Mouse (Mus musculus) cerebellum, postnatal 25 days (tissue): ENCODE measurements around the gene Hspb6.

ENCODE experiments used
- DNase-seq, 2 experiments: peaks; one replicate each; pipeline ENCODE4 v3.0.0; 2021; ENCODE audit warnings: mixed read lengths in 2 of 2

Gene Hspb6

GRCm38 (mm10) chr7:30552102-30553020 lies at the start of gene Hspb6, which contains the start of gene Proser3:
Hspb6 (plus strand) TSS chr7:30552178.
Proser3 (minus strand) TSS chr7:30552299.
- peak; percentile 97 for DNase-seq

DNA sequence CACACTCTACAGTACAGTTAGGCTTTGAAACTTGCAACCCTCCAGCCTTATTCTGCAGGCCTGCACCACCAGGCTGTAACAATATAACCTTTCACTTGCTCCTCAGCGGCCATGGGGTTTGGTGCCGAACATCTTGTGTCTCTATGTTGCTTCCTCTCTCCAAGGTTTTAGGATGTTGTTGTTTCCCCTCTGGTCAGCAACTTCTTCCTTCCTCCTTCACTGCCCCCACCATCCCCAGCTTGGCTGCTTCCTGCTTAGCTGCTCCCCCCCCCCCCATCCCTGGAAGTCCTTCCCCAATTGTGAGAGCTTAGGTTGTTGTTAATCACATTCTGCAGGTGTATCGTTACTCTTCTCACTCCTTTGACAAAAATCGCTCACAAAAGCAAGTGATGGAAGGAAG lies 43.9 kb upstream of the Hspb6 start:
- no peak for DNase-seq

- no peak for DNase-seq
These were observed 36.8 kb upstream of the Hspb6 start for GRCm38 (mm10) chr7:30515003-30515760.

GRCm38 (mm10) chr7:30518325-30518724 lies 33.7 kb upstream of the Hspb6 start:
- DNase-seq = no peak

DNA sequence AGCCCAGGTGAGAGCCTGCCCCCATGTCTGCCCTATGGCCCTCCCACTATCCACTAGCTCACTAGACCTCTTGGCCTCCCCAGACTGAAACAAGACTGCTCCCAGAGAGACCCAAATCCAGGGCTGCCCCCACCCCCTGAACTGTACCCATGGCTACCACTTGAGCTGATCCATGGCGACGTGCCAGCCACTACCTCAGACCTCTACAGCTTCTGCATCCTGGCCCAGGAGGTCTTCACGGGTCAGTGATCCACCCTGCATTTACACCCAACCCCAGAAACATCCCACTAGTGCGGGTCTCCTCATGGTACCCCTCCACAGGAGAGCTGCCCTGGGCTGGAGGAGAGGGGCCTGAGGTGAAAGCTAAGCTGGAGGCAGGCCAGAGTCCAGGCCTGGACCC lies 31.6 kb upstream of the Hspb6 start:
- DNase-seq = peak; percentile 25 to 42

GRCm38 (mm10) chr7:30520856-30521255 lies 31.1 kb upstream of the Hspb6 start:
- peak; percentile 68 to 73 for DNase-seq

DNA sequence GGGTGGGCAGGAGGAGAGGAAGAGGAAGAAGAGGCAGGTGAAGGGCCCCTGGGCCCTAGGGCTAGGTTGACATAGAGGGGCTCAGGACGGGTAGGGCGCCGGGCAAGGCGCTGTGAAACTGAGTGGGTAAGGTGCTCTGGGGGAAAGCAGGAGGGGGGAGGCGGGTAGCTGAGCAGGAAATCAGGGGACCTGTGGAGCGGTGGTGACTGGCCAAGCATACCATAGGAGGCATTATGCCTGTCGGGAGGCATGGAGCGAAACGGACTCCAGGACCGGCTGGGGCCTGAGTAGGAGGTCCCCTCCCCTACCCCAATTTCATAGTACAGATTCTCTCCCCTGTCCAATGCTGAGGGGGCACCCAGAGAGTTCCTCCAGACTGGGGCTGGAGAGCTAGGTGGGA lies 29.1 kb upstream of the Hspb6 start:
- DNase-seq = no peak

GRCm38 (mm10) chr7:30524487-30524886 lies 27.5 kb upstream of the Hspb6 start:
- DNase-seq = no peak

DNA sequence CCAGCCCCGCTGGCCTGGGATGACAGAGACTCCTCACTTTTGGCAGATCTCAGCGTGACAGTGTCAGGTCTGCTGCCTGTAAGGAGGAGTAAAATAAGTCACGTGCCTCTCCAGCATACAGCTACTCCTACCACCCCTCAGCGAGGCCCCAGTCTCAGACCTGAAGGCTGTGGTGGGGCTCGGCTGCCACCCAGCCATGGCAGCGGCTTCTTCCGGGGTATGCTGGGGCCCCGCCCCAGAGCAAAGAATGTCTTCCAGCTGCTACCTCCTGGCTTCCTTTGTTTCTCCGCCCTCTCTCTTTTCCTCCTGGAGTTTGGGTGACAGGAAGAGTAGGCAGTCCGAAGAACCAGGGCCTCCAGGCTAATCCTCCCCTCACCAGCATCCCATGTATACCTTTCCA lies 26.0 kb upstream of the Hspb6 start:
- DNase-seq = no peak

GRCm38 (mm10) chr7:30526399-30526798 lies 25.6 kb upstream of the Hspb6 start:
- no peak for DNase-seq

DNA sequence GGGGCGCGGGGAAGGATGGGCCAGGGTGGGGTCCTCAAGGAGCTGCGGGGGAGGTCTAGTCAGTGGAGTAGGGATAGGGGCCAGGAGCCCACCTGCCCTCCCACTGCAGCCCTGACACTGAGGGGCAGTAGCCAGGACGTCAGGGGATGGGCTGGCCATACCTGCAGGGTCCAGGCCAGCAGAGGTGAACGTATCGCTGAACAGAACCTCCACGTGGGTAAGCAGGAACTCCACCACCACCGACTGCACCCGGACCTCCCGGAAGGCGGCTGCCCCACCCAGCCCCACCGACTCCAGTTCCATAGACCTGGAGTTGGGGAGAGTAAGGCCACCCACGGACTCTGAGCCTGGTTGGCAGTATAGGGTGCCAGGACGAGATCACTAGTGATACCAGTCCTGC lies 25.0 kb upstream of the Hspb6 start:
- no peak for DNase-seq

DNA sequence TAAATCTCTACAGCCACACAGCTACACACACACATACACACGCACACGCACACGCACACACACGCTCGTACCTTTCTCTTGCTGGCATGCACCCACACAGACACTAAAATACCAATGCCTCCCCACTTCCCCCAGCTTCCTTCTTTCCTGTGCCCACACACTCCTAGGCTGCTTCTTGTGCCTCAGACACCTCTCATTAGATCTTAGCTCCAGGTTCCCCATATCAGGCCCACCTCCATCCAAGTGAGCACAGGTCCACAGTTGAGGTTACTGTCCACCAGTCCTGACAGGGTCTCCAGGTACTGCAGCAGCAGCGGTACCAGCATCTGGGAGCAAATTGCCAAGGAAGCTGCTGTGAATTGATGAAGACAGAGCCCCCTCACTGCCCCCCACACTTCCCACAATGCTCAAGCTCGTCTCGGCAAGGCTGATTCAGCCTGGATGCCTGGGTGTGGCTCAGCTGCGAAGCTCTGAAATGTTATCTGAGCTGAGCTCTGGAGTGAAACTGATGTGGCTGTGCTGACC lies 20.6 kb upstream of the Hspb6 start:
- no peak for DNase-seq

- DNase-seq = peak in 1 of 2 experiments; percentile 46
These were observed 19.0 kb upstream of the Hspb6 start for GRCm38 (mm10) chr7:30532931-30533330.

DNA sequence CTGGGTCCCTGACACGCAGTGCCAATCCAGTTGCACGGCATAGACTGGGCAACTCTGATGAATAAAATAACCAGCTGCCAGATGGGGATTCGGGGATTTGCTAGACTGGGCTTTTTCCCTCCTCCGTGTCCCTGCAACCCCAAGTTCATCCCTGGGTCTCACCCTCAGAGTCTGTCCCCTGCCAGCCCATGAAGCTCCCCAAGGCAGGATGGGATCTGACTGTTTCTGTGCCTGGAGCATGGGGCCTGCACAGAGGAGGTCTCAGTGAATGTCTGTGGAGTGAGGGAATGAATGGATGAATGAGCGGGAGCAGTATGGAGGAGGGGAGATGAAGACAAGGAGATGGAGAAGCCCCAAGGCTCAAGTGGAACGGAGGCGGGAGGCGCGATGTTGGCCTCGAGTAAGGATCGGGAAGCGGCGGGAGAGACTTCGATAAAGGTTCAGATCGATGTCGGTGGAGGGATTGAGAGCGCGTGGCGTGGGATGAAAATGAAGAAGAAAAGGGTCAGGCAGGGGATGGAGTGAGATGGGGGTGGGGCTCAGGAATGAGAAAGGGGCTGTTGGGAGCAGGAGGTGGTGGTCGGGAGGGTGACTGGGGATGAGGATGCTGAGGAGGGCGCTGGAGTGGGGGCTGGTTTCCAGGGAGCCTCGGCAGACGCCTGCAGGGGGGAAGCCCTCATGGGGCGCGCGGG lies 17.9 kb upstream of the Hspb6 start:
- peak in 1 of 2 experiments; percentile 31 for DNase-seq

- DNase-seq = peak; percentile 96 to 98
These were observed 17.1 kb upstream of the Hspb6 start, which contains the start of gene Arhgap33 for GRCm38 (mm10) chr7:30534633-30535577. Arhgap33 (minus strand) TSS chr7:30535060.

DNA sequence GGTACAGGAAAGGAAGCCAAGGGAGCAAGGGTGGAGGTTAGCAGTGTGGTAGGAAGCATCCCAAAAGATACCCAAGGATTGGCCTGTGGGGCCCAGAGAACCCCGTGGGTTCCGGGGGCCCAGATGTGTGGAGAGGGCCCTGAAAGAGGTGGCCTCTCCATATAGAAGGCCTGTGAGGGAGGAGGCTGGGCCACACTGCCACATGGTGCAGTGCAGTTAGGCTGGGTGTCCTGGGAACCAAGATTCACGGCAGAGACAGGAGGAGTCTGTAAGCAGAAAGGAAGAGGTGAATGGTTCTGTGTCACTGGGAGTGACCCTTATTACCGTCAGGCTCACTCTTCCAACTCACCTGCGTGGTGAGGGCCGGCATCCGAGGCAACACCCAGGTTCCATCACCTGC lies 11.4 kb upstream of the Hspb6 start:
- no peak for DNase-seq

DNA sequence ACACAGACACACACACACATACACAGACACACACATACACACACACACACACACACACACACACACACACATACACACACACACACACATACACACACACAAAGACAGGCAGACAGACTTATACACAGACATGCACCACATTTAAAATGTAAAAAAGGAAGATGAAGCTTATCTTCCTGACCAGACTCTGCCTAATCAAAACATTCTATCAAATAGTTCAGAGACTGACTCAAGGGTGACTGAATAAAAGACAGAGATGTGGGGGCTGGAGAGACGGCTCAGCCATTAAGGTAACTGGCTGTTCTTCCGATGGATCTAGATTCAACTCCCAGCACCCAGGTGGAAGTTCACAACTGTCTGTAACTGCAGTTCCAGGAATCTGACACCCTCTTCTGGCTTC lies 7.7 kb upstream of the Hspb6 start:
- DNase-seq = no peak

DNA sequence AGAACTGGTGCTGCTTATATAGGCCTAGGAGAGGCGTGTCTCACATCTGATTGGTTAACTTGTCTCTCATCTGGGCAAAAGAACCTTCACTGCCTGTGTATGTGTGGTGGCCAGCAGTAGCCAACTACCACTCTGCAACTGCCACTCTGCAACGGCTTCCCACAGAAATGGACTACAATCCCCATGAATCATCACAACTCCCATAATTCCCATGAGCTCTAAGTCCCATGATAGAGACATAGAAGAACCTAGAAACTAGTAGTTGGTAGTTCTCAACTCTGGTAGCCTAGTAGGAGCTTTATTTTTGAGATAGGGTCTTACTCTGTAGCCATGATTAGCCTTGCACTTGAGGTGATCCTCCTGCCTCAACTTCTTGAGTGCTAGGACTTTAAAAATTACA lies 2.1 kb upstream of the Hspb6 start:
- DNase-seq = no peak

DNA sequence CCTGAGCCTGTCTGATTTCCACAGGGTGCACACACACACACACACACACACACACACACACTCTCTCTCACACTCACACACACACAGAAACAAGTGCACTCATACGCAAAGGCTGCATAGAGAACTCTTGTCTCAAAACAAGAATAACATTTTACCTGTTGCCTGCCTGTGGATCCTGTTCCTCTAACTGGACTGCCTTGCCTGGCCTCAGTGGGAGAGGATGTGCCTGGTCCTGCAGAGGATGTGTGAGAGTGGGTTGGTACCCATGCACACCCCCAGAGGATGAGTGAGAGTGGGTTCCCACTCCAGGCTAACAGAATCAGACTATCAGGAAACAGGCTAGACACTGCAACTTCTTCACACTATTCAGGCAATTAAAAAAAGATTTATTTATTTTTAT lies 1.4 kb upstream of the Hspb6 start:
- DNase-seq = no peak

- DNase-seq = no peak
These were observed 405 bp upstream of the Hspb6 start for GRCm38 (mm10) chr7:30551445-30552101.

GRCm38 (mm10) chr7:30553021-30553589 lies 1.1 kb downstream of the Hspb6 start:
- DNase-seq = peak; percentile 74 to 78
